Mouse (Mus musculus): ENCODE data around the gene Akap14. TPM values are rescaled to one million over a fixed set of nuclear protein-coding genes. Genes with fewer than 3 reads are reported as not detected.
"Not testable (repeated sequence)": the region's sequence is repeated elsewhere in the genome, so short reads cannot be mapped to it uniquely, and the experiment has no call there.

Akap14 gene
- not detected in 2 replicates for total RNA-seq (2021)
- long read RNA-seq, experiment 1, result 0 reads
- long read RNA-seq, experiment 2, result 0 reads

DNA sequence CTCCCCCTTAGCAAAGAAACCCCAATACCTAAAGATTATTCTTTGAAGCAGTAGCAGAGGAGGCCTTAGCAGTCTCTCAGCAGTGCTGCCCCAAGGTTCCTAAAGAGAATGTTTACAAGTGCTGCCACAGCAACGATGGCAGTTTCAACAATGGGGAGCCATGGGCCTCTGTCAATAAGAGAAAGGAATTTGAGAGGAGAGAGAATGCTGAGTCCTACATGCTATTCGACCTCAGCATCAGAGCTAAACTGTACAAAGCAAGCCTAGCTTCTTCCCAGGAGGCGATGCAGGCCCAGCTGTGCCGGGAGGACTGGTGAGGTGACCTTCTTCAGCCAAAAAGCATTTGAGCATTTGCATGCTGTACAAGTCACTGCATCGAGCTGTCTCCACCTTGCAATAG is at the start of gene Akap14:
Akap14 (minus strand) TSS at position 101 of the 400 bp plus-strand sequence.
- no peak for DNase-seq

DNA sequence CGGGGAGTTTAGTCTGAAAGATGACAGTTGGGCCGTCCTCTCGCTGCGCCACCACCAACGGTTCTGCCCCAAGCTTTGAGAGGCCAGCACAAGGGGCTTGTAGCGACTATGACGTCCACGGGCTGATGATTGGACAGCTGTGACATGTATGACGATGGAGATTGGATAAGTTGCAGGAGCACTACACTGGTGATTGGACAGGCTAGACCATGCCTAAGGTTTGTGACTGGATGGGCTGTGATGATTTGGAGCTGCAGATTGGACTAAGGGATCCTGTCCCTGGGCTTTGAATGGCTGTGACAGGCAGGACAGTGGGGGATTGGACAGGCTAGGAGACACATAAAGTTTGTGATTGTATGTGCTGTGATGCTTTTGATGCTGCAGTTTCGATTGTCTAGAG is 42.3 kb upstream of the Akap14 start, which contains the start of gene Gm9:
Gm9 (minus strand) TSS at position 101 of the 400 bp plus-strand sequence.
- DNase-seq, result no peak

DNA sequence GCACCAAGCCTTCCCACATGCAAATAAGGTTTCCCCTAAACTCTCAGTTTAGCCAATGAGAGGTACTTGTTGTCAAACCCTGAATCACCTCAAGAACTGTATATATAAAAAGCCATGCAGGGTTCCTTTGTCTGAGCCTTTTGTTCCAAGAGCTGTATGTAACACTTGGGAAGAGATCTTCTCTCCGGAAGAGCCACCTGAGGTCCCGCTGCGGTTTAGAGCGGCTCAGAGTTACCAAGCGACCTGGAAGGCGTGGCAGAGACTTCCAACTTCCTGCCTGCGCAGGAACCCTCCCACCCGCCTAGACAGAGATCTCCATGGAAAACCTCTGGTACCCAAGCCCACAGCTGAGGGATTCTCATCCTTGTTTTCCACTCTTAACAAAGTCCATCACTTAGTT is 30.0 kb upstream of the Akap14 start:
- no peak for DNase-seq

DNA sequence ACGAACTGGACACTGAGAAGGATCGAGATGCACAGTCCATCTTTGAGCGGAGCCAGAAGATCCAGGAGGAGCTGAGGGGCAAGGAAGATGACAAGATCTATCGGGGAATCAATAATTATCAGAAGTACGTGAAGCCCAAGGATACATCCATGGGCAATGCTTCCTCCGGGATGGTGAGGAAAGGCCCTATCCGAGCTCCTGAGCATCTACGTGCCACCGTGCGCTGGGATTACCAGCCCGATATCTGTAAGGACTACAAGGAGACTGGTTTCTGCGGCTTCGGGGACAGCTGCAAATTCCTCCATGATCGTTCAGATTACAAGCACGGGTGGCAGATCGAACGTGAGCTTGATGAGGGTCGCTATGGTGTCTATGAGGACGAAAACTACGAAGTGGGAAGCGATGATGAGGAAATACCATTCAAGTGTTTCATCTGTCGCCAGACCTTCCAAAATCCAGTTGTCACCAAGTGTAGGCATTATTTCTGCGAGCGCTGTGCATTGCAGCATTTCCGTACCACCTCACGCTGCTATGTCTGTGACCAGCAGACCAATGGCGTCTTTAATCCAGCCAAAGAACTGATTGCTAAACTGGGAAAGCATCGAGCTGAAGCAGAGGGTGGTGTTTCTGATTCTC is 23.2 kb upstream of the Akap14 start:
- peak; percentile 7 for DNase-seq

DNA sequence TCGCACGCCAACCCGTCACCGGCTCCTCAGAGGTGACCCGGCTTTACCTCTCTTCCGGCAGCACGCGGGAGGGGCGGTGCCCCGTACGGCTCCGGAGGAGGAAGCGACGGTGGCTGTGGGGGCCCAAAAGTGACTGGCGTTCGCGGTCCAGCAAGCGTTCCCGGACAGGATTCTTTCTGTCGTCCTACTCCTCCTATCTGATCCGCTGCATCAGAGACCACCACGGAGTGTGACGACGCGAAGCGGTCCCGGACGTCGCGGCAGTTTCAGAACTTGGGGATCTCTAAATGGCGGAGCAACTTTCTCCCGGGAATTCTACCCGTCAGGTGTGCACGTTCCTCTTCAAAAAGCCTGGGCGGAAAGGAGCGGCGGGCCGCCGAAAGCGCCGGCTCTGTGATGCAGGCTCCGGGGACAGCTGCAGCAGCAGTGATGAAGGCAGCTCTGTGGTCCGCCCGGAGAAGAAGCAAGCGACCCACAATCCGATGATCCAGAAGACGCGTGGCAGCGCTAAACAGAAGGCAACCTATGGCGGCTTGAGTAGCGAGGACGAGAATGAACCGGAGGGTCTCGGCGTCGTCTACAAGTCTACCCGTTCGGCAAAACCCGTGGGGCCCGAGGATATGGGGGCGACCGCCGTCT is 22.6 kb upstream of the Akap14 start, which contains the start of the genes Ndufa1 and Rnf113a1:
Ndufa1 (minus strand) TSS at position 59 of the 639 bp plus-strand sequence.
Rnf113a1 (plus strand) TSS at position 141 of the 639 bp plus-strand sequence.
- peak; percentile 91 for DNase-seq

DNA sequence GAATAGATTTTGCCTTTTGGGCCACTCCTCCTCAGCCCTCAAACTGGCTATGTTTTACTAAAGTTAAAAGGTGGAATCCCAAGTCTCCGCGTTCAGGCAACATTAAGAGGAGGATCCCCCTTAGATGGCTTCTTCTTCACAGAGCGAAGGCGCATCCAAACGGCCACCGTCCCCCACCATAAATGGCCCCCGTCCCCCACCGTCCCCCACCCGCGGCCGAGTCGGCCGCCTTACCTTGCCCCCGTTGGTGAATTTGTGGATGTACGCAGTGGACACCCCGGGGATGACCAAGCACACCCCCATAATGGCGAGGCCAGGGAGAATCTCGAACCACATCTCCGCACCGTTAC is 22.1 kb upstream of the Akap14 start:
- no peak for DNase-seq

DNA sequence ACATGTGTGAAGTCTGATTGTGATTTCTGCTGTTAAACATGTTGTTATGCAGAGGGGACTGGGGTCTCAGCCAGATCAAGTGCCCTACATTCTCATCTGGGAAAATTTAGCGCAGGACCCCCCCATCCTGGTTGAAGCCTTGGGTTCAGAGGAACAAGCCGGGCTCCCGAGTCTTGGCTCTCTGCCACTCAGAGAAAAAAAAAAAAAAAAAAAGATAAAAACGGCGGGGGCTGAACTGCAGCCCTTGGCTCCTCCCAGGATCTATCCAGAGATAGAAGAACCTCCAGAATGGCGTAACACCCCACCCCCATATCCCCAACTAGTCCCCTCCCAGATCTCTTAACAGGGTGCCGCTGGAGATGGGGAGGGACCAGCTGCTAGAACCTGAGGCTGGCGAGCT is 15.8 kb upstream of the Akap14 start:
- DNase-seq, result not testable (repeated sequence)

DNA sequence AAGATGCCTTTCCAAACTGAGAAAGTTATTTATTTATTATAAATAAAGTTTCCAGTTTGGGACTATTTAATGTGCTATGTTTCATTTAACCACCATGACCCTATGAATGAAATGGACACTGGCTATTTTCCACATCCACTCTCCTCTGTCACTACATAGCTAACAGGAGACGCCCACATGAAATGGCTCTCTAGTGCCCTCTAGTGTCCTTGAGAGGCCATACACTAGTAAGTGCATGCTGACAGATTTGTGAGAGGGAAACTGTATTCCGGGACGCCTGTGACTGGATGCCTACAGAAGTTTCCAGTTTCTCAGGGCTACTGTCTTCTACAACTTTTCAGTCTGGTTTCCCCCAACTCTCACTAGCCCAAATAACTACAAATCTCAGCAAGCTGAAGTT is 1.6 kb downstream of the Akap14 start:
- peak; percentile 57 for DNase-seq

DNA sequence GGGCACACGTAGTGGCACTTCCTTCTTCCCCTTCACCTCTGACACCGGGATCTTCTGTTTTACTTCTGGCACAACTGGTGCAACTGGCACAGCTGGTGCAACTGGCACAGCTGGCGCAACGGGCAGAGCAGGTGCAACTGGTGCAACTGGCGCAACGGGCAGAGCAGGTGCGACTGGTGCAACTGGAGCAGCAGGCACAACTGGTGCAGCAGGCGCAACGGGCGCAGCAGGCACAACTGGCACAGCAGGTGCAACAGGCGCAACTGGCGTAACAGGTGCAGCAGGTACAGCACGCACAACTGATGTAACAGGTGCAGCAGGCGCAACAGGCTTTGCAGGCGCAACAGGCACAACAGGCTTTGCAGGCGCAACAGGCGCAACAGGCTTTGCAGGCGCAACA is 5.5 kb downstream of the Akap14 start:
- DNase-seq, result no peak

DNA sequence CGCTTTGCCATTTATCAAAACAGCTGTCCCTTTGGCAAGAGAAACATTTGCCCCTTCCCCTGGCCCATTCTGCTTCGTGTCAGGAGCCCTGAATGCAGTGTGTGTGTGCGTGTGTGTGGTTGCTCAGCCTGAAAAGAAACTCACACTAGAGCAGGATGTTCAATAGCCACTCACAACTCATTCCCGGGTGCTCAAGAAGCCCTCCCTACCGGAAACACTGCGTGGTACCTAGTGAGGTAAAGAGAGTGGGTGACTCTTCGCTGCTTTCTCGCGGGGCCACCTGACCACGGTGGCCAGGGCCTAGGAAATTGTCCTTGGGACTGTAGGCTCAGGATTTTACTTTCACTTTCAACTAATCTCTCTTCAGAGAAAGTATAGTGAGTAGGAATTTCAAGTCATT is 7.5 kb downstream of the Akap14 start:
- DNase-seq, result no peak

DNA sequence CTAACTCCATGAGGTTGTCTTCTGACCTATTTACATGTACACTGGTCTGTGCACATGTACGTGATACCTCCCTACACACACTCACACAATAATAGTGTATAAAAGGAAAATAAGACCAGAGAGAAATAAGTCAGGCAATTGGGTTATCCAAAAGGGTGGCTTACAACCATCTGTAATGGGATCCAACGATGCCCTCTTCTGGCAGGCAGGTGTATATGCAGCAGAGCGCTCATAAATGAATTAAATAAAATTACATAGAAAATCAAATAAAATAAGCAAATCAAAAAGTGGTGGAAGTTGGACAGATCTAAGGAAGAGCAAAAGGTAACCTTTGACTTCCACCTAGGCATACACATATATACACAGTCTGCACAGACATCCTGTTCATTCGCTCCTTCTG is 10.8 kb downstream of the Akap14 start:
- DNase-seq, result peak; percentile 24

DNA sequence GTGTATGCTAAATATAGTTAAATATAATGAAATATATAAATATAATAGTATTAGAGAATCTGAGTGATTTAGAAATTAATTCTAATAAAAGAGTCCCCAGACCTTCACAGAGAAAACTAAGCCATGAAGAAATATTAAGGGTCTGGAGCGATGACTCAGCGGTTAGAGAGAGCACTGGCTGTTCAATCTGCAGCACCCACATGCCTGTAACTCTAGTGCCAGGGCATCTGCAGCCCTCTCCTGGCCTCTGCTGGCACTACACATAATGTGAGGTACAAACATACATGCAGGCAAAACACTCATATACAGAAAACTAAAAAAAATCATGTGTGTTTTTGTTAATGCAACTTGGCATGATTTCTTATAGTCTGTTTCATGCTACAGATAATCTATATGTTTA is 23.7 kb downstream of the Akap14 start:
- DNase-seq, result peak; percentile 35

DNA sequence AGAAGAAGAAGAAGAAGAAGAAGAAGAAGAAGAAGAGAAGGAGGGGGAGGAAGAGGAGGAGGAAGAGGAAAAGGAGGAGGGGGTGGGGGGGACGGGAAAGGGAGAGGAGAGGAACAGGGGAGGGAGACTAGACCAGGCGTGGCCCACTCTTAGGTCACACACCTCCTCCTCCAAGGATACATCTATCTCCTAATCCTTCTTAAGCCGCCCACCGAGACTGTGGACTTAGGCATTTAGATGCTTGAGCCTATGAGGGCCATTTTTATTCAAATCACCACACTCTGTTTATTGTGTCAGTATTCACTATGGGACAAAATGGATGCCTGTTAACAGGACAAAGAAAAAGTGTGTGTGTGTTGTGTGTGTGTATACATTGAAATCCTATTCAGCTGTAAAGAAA is 24.1 kb downstream of the Akap14 start:
- not testable (repeated sequence) for DNase-seq

DNA sequence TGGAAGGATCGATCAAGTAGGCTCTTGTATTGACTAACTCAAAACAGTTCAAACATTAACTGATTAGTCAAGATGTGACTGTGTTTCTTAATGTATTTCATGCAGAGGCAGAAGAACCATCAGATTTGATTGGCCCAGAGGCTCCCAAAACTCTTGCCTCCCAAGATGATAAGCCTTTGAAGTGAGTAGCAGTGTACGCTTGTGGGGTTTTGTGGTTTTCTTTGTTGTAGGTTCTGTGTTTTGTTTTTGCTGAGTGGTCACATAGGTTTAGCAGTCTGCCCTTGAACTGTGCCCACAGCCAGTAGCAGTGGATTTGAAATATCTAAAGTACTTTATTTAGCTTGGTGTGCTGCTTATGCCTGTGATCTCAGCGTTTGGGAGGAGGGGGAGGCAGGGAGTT is 26.9 kb downstream of the Akap14 start:
- DNase-seq, result no peak

DNA sequence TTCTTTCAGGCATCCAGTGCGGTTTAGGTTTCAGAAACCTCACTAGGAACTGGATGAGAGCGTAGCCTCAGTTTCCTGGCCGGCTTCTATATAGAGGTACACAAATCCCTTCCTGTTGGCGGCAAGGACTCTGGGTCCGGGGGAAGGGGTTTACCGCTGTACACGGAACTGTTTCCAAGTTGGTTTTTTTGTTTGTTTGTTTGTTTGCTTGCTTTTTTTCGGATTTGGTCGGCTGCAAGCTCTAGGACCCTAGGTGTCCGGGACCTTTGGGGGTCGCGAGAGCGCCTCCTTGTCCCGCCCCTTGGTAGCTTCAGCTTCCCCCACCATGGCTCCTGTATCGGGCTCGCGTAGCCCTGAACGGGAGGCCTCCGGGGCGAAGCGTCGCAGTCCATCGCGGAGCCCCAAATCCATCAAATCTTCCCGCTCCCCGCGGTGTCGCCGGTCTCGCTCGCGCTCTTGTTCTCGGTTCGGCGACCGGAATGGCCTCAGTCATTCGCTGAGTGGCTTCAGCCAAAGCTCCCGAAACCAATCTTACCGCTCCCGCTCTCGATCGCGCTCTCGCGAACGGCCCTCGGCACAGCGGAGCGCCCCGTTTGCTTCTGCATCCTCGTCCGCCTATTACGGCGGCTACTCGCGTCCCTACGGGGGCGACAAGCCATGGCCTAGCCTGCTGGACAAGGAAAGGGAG is 41.8 kb downstream of the Akap14 start, which contains the start of gene Nkap:
Nkap (plus strand) TSS at position 125 of the 688 bp plus-strand sequence.
- DNase-seq, result peak; percentile 80

DNA sequence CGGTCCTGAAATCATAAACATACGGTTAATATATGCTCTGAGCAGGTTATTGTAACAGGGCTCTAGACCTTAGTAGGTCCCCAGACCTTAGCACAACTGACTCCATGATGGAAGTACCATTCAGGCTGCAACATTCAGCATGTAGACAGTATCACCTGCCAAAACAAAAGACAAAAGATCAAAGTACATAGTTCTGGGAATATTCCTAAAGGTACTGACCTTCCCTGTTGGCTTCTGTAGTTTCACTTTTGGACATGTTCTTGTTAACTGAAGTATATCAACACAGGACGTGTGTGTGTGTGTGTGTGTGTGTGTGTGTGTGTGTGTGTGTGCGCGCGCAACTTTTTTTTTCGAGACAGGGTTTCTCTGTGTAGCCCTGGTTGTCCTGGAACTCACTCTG is 43.1 kb downstream of the Akap14 start:
- DNase-seq, result no peak

DNA sequence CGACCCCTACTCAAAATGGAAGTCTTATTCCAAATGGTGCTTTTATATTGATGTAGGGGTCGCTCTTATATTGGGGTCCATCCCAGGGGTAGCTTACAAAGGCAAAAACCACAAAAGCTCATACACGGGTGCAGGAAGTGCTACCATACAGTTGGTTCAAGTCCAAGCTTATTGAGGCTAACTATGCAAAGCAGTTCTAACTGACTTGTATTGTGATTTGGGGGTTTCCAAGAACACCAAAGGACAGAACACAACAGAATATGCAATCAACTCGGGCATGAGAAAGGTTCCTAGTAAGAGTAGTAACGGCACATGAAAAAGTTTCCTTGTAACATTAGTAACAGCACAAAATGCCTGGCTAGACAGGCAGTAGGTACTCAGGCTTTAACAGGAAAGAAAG is 48.4 kb downstream of the Akap14 start:
- no peak for DNase-seq

DNA sequence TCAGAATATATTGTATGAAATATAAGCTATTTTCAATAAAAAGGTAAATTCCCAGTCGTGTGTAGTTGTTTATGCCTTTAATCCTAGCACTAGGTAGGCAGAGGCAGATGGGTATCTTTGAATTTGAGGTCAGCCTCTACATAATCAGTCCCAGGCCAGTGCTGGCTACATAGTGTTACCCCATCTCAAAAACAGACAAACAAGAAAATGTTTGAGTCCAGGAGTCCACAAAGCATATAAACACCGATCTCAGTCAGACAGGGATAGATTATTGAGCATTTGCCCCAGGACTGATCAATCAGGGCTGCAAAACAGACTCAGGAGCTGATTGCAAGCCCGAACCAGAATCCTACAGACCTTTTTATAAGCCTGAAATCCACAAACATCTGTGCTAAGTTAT is 49.1 kb downstream of the Akap14 start:
- no peak for DNase-seq

DNA sequence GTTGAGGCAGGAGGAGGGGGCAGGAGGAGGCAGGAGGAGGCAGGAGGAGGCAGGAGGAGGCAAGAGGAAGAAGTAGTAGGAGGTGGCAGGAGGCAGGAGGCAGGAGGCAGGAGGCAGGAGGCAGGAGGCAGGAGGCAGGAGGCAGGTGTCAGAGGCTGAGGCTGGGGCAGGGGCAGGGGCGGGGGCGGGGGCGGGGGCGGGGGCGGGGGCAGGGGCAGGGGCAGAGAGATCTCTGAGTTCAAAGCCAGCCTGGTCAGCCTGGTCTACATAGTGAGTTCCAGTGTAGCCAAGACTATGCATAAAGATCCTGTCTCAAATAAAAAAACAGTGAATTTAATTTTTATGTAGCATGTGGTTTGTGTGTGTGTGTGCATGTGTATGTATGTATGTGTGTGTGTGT is 51.6 kb downstream of the Akap14 start:
- DNase-seq, result no peak

DNA sequence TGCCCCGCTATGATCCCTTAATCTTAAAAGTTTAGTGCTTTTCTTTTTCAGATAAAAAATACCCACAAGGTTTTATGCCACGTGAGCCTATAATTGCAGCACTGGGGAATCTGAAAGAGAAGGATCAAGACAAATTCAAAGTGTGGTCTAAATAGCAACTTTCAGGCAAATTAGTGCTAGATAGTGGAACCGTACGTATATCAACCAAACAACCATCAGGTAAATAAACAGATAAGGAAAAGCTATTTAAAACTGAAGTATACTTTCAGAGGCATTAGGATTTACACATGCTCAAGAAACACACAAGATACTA is 57.8 kb downstream of the Akap14 start:
- DNase-seq, result no peak

DNA sequence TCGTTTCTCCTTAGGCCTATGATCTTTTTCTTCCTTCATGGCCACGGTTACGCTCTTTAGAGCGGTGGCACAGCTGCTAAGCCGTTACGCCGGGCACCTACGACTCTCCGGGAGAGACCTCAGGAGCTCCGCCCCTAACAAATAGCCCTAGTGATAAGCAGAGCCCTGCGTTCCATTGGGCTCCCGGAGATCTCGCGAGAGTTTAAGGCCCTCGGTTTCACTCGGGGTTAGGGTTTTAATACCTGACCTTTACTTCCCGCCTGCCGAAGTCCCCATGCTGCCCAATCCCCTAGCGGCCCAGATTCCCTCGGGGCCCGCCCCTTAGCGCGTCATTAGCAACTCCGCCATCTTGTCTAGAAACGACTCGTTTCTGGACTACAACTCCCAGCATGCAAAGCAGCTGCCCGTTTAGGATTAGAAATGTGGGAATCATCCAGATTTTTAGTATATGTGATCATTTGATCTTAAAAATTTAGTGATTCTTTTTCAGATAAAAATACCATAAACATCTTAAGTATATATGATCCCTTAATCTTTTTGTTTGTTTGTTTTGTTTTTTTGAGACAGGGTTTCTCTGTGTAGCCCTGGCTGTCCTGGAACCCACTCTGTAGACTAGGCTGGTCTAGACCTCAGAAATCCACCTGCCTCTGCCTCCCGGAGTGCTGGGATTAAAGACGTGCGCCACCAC is 58.3 kb downstream of the Akap14 start, which contains the start of gene Upf3b:
Upf3b (minus strand) TSS at position 130 of the 688 bp plus-strand sequence.
- peak; percentile 95 for DNase-seq

DNA sequence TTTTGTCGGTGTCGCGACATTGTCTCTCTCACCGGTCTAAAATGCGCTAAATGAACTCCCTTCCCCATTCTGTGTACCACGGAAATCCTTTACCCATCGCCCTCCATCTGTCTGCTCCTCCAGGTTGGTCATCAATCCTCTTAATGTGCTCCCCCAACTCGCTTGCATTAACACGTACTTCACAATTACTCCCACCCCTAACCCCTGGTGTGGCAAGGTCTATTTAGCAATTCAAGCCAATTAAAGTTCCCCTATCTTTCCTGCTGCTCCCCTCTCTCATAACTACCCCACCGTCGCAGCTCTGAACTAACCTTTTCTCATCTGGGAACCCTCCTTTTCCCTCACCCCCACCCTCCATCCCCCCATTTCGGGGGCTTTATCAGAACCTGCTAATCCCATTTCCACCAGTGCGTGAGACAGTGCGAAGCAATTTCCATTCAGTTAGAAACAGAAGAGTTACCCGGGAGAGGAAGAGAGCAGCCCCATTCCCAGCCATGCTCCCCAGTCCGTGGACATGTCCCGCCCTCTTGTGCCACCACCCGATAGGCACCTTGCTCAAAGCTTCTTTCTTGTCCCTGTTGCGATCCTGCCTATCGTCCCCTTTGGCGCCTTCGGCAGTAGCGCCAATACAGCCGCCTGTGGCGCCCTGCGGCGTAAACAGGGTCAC is 59.0 kb downstream of the Akap14 start:
- DNase-seq, result no peak

All from adrenal gland, postnatal 14 days (tissue).